Mouse (Mus musculus): Measurements from ENCODE around the gene Lypd6b.
A peak's percentile ranks its signal among the peaks of the same experiment; 100 is the strongest.

Lypd6b gene

GRCm38 (mm10) chr2:49869044-49869443, 81.6 kb downstream of the Lypd6b start:
- DNase-seq (ENCODE audit: low spot score in 2 of 2), result no peak

GRCm38 (mm10) chr2:49869782-49870514, 82.5 kb downstream of the Lypd6b start:
- peak in 1 of 2 experiments; percentile 13 for DNase-seq (ENCODE audit: low spot score in 2 of 2)

- DNase-seq (ENCODE audit: low spot score in 2 of 2), result no peak
Observed at GRCm38 (mm10) chr2:49871012-49871411, 83.5 kb downstream of the Lypd6b start.

- no peak for DNase-seq (ENCODE audit: low spot score in 2 of 2)
Observed at GRCm38 (mm10) chr2:49880507-49880906, 93.0 kb downstream of the Lypd6b start.

- DNase-seq (ENCODE audit: low spot score in 2 of 2), result no peak
Observed at GRCm38 (mm10) chr2:49881002-49881401, 93.5 kb downstream of the Lypd6b start.

- no peak for DNase-seq (ENCODE audit: low spot score in 2 of 2)
Observed at GRCm38 (mm10) chr2:49882461-49882860, 95.0 kb downstream of the Lypd6b start.

- no peak for DNase-seq (ENCODE audit: low spot score in 2 of 2)
Observed at GRCm38 (mm10) chr2:49883990-49884389, 96.5 kb downstream of the Lypd6b start.

- DNase-seq (ENCODE audit: low spot score in 2 of 2), result no peak
Observed at GRCm38 (mm10) chr2:49886209-49886608, 98.7 kb downstream of the Lypd6b start.

GRCm38 (mm10) chr2:49888346-49888745, 100.9 kb downstream of the Lypd6b start:
- DNase-seq (ENCODE audit: low spot score in 2 of 2), result no peak

GRCm38 (mm10) chr2:49890727-49891126, 103.2 kb downstream of the Lypd6b start:
- no peak for DNase-seq (ENCODE audit: low spot score in 2 of 2)

GRCm38 (mm10) chr2:49909838-49910407, 122.4 kb downstream of the Lypd6b start:
- no peak for DNase-seq (ENCODE audit: low spot score in 2 of 2)

- DNase-seq (ENCODE audit: low spot score in 2 of 2), result no peak
Observed at GRCm38 (mm10) chr2:49911296-49912034, 124.0 kb downstream of the Lypd6b start.

- DNase-seq (ENCODE audit: low spot score in 2 of 2), result no peak
Observed at GRCm38 (mm10) chr2:49912261-49912895, 124.9 kb downstream of the Lypd6b start.

GRCm38 (mm10) chr2:49917489-49917888, 130.0 kb downstream of the Lypd6b start:
- no peak for DNase-seq (ENCODE audit: low spot score in 2 of 2)

- no peak for DNase-seq (ENCODE audit: low spot score in 2 of 2)
Observed at GRCm38 (mm10) chr2:49918132-49918531, 130.6 kb downstream of the Lypd6b start.

- no peak for DNase-seq (ENCODE audit: low spot score in 2 of 2)
Observed at GRCm38 (mm10) chr2:49918692-49919091, 131.2 kb downstream of the Lypd6b start.

- no peak for DNase-seq (ENCODE audit: low spot score in 2 of 2)
Observed at GRCm38 (mm10) chr2:49921948-49922347, 134.5 kb downstream of the Lypd6b start.

GRCm38 (mm10) chr2:49922810-49923209, 135.3 kb downstream of the Lypd6b start:
- no peak for DNase-seq (ENCODE audit: low spot score in 2 of 2)

- no peak for DNase-seq (ENCODE audit: low spot score in 2 of 2)
Observed at GRCm38 (mm10) chr2:49926186-49926585, 138.7 kb downstream of the Lypd6b start.

- DNase-seq (ENCODE audit: low spot score in 2 of 2), result no peak
Observed at GRCm38 (mm10) chr2:49927362-49927761, 139.9 kb downstream of the Lypd6b start.

- no peak for DNase-seq (ENCODE audit: low spot score in 2 of 2)
Observed at GRCm38 (mm10) chr2:49929931-49930330, 142.4 kb downstream of the Lypd6b start.

- DNase-seq (ENCODE audit: low spot score in 2 of 2), result no peak
Observed at GRCm38 (mm10) chr2:49937621-49938020, 150.1 kb downstream of the Lypd6b start.
